Mouse (Mus musculus): ENCODE measurements around the gene Parp8.

DNA sequence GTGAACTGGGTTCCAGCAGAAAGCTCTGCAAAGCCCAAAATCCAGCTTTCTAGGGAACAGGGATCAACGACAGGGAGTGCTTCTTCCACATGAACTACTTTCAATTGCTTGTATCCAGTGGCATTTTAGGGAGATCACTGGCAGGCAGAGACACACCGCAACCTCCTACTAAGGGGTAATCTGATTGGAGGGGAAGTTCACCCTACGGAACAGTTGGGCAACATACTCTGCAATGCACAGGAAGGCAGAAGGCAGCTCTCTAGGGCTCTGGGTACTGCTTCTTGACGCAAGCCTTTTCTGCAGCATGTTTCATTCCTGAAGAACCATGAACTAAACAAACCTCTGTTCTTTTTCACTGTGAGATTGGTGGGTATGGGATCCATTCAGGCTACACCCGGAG lies 10.9 kb upstream of the Parp8 start:
- TF ChIP-seq CTCF (IDR thresholded peaks at IDR 0.05) (no peak), POLR2A (IDR thresholded peaks at IDR 0.05; ENCODE audit: insufficient read depth, low read depth, low read length) (no peak)

All from heart, adult 2 months (tissue).